Mouse (Mus musculus): ENCODE data around the gene Pkm.

Pkm gene

GRCm38 (mm10) chr9:59666813-59667212, 10.6 kb downstream of the Pkm start:
- DNase-seq, result no peak

- no peak for DNase-seq
Observed at GRCm38 (mm10) chr9:59667250-59667649, 11.1 kb downstream of the Pkm start.

GRCm38 (mm10) chr9:59667904-59668303, 11.7 kb downstream of the Pkm start:
- DNase-seq, result no peak

GRCm38 (mm10) chr9:59668473-59668872, 12.3 kb downstream of the Pkm start:
- DNase-seq, result no peak

GRCm38 (mm10) chr9:59669172-59669571, 13.0 kb downstream of the Pkm start:
- no peak for DNase-seq

- DNase-seq, result no peak
Observed at GRCm38 (mm10) chr9:59672195-59672894, 16.2 kb downstream of the Pkm start.

GRCm38 (mm10) chr9:59673427-59673826, 17.3 kb downstream of the Pkm start:
- no peak for DNase-seq

GRCm38 (mm10) chr9:59675598-59675997, 19.4 kb downstream of the Pkm start:
- no peak for DNase-seq

- DNase-seq, result no peak
Observed at GRCm38 (mm10) chr9:59678313-59678712, 22.1 kb downstream of the Pkm start.

- DNase-seq, result peak; percentile 28 to 32
Observed at GRCm38 (mm10) chr9:59679678-59680533, 23.7 kb downstream of the Pkm start, which contains the start of gene Gramd2. Gene Gramd2, plus strand, starts transcription at chr9:59680144.

- no peak for DNase-seq
Observed at GRCm38 (mm10) chr9:59680534-59680875, 24.3 kb downstream of the Pkm start.

GRCm38 (mm10) chr9:59684020-59684419, 27.9 kb downstream of the Pkm start:
- no peak for DNase-seq

- DNase-seq, result no peak
Observed at GRCm38 (mm10) chr9:59687416-59688046, 31.4 kb downstream of the Pkm start.

GRCm38 (mm10) chr9:59691635-59692094, 35.5 kb downstream of the Pkm start:
- no peak for DNase-seq

GRCm38 (mm10) chr9:59692145-59692544, 36.0 kb downstream of the Pkm start:
- DNase-seq, result no peak

GRCm38 (mm10) chr9:59694571-59695450, 38.6 kb downstream of the Pkm start:
- DNase-seq, result no peak

- no peak for DNase-seq
Observed at GRCm38 (mm10) chr9:59695451-59695813, 39.3 kb downstream of the Pkm start.

- DNase-seq, result no peak
Observed at GRCm38 (mm10) chr9:59696381-59696780, 40.2 kb downstream of the Pkm start.

GRCm38 (mm10) chr9:59701094-59701493, 44.9 kb downstream of the Pkm start:
- no peak for DNase-seq

GRCm38 (mm10) chr9:59703099-59703498, 46.9 kb downstream of the Pkm start:
- DNase-seq, result no peak

GRCm38 (mm10) chr9:59706850-59707825, 51.0 kb downstream of the Pkm start:
- no peak for DNase-seq
